Mouse (Mus musculus) lung, embryonic 16.5 days (tissue): ENCODE results near the gene Hlcs. TPM values are rescaled to one million over a fixed set of nuclear protein-coding genes. Genes with fewer than 3 reads are reported as not detected.

Source experiments
- ATAC-seq: fragments of 200-750 bp; cut with Nextera tagmentation; 2 replicates; pipeline ENCODE4 v1.8.0; 2017; ENCODE audit warnings: low read depth, mild to moderate bottlenecking, moderate library complexity
- H3K27ac ChIP-seq: fragments of 300-500 bp; sonication (generic); 2 replicates; pipeline ENCODE4 v1.5.1; 2014; ENCODE audit warnings: mild to moderate bottlenecking, control low read depth, low read length
- H3K27me3 ChIP-seq: fragments of 300-500 bp; sonication (generic); 2 replicates; pipeline ENCODE4 v1.6.1; 2014; ENCODE audit warnings: low read depth, low read length, mixed read lengths; ENCODE audit not compliant: control insufficient read depth, insufficient read depth
- H3K36me3 ChIP-seq: fragments of 300-500 bp; sonication (generic); 2 replicates; pipeline ENCODE4 v1.6.1; 2014; ENCODE audit warnings: low read length; ENCODE audit not compliant: control insufficient read depth, insufficient read depth
- H3K4me1 ChIP-seq: fragments of 300-500 bp; sonication (generic); replicated peaks from 2 replicates; pipeline ENCODE4 v1.6.1; 2014; ENCODE audit warnings: low read length, mixed read lengths; ENCODE audit not compliant: control insufficient read depth, insufficient read depth
- H3K4me2 ChIP-seq: fragments of 300-500 bp; sonication (generic); 2 replicates; pipeline ENCODE4 v1.6.1; 2014; ENCODE audit warnings: low read depth, low read length, control low read depth
- H3K4me3 ChIP-seq: fragments of 300-500 bp; sonication (generic); 2 replicates; pipeline ENCODE4 v1.5.1; 2014; ENCODE audit warnings: mild to moderate bottlenecking, low read length, control low read depth
- H3K9ac ChIP-seq: fragments of 300-500 bp; sonication (generic); 2 replicates; pipeline ENCODE4 v1.6.1; 2014; ENCODE audit warnings: low read length, control low read depth
- H3K9me3 ChIP-seq: fragments of 300-500 bp; sonication (generic); 2 replicates; pipeline ENCODE4 v1.6.1; 2016; ENCODE audit warnings: low read length; ENCODE audit not compliant: control insufficient read depth
- WGBS: fragments of 180-500 bp; shearing (Covaris S2); extraction: QIAGEN DNeasy Blood & Tissue Kit; methylation state at CpG from one replicate; pipeline ENCODE4 v1.1.7; 2014; 5-methylcytosine and 5-hydroxymethylcytosine counted together
- polyA plus RNA-seq: library from polyadenylated mRNA; unstranded; fragments of >200 nt; fragmentation: Nextera tagmentation; extraction: Ambion mirVana; gene quantifications from 2 replicates; pipeline ENCODE4 v1.2.1, GENCODE M21; 2015

The Hlcs gene
- polyA plus RNA-seq, 1 experiment from 2014 or later: 7.5 TPM

DNA sequence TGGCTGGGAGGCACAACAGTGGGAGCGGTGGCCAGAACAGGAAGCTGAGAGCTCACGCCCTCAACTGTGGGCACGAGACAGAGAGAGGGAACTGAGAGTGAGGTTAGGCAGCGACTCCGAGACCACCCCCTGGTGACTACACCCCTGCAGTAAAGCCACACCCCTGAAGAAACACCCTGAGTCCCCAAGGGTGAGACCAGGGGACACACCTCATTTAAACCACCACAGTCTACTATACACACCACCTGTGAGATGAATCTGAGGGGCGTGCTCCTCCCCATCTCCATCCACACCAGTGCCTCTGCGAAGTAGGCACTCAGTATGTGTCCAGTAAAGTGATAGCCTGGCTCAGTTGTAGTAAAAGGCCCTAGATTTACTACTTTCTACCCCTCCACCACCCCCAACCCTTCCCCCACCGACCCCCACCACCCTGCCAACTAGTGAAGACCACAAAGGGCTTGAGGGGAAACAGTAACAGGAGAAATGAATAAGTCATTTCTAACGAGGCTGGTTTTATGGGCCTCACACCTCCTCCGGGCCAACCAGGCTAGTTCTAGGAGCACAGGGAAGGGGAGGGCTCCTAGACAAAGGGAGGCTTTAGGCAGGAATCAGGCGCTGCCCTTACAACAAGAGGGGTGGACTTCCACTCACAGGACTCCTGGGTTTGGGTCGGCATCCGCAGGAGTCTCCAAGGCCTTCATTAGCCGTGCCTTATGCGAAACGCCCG, 67.2 kb downstream of the Hlcs start:
- no peak overlapping the region for H3K9ac ChIP-seq
- H3K36me3 ChIP-seq: no peaks in the 10 kb centered on the region
- no peak overlapping the region for H3K27ac ChIP-seq
- WGBS: 80% methylated on average over 17 of the region's 17 CpGs
- no peaks in the 10 kb centered on the region for H3K9me3 ChIP-seq
- H3K27me3 ChIP-seq: no peaks in the 10 kb centered on the region
- peaks cover 8% of the 10 kb centered on the region; the same call in 1 of the 2 replicates for H3K4me1 ChIP-seq
- no peak for ATAC-seq
- no peak overlapping the region for H3K4me3 ChIP-seq
- no peak overlapping the region for H3K4me2 ChIP-seq

DNA sequence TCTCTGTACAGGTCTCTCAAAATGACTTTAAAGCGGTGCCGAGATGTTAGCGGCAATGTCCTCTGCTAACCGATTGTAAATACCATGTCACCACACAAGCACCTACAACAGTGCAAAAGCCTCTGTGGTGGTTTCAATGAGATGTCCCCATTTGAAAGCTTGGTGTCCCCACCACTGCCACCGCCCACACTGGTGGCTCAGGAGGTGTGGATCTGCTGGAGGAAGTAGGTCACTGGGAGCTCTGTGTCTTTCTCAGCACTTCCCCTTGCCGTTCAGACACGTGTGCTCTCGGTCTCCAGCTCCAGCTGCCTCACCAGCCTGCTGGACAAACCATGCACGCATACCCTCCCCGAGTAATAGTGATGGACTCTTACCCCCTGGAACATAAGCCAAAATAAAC, 72.2 kb downstream of the Hlcs start:
- WGBS: 89% methylated on average over 10 of the region's 10 CpGs
- H3K4me2 ChIP-seq: no peak overlapping the region
- H3K27ac ChIP-seq: no peak overlapping the region
- no peaks in the 10 kb centered on the region for H3K9me3 ChIP-seq
- H3K27me3 ChIP-seq: no peaks in the 10 kb centered on the region
- no peak for ATAC-seq
- no peak overlapping the region for H3K9ac ChIP-seq
- no peak overlapping the region for H3K4me3 ChIP-seq
- no peaks in the 10 kb centered on the region for H3K4me1 ChIP-seq
- H3K36me3 ChIP-seq: no peaks in the 10 kb centered on the region

DNA sequence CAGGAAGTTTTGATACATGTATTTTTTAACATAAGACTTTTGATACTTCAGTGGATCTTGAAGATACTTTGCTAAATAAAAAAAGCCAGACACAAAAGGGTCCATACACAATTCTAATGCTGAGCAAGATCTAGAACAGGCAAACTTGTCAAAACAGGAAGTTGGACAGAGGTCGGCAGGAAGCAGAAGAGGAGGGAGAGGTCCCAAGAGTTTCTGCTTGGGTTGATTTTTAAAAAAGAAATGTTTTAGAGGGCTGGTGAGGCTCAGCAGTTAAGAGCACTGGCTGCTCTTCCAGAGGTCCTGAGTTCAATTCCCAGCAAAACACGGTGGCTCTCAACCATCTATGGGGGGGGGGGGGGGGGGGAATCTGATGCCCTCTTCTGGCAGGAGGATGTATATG, 73.2 kb downstream of the Hlcs start:
- no peaks in the 10 kb centered on the region for H3K27me3 ChIP-seq
- H3K9ac ChIP-seq: no peak overlapping the region
- H3K4me1 ChIP-seq: no peaks in the 10 kb centered on the region
- ATAC-seq: no peak
- 36% methylated on average over 2 of the region's 2 CpGs for WGBS
- no peak overlapping the region for H3K27ac ChIP-seq
- no peak overlapping the region for H3K4me2 ChIP-seq
- no peaks in the 10 kb centered on the region for H3K9me3 ChIP-seq
- H3K36me3 ChIP-seq: no peaks in the 10 kb centered on the region
- no peak overlapping the region for H3K4me3 ChIP-seq

DNA sequence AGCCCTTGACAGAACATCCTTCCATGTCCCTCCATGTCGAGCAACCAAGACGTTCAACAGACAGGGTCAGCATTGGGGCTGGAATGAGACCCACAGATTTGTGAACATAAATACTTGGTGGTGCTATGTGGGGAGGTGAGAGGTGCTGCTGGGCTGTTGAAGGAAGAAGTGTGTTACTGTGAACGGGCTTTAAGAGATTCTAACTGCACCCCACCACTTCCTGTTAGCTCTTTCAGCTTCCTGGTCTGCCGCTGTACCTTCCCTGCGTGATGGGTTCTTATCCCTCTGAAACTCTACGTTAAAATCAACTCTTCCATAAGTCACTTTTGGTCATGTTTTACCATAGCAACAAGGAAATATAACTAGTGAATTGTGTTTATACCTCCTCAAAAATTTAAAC, 73.8 kb downstream of the Hlcs start:
- H3K9me3 ChIP-seq: no peaks in the 10 kb centered on the region
- ATAC-seq: no peak
- H3K4me3 ChIP-seq: no peak overlapping the region
- WGBS: 61% methylated on average over 6 of the region's 6 CpGs
- H3K9ac ChIP-seq: no peak overlapping the region
- no peak overlapping the region for H3K27ac ChIP-seq
- H3K36me3 ChIP-seq: no peaks in the 10 kb centered on the region
- no peaks in the 10 kb centered on the region for H3K27me3 ChIP-seq
- no peak overlapping the region for H3K4me2 ChIP-seq
- no peaks in the 10 kb centered on the region for H3K4me1 ChIP-seq

DNA sequence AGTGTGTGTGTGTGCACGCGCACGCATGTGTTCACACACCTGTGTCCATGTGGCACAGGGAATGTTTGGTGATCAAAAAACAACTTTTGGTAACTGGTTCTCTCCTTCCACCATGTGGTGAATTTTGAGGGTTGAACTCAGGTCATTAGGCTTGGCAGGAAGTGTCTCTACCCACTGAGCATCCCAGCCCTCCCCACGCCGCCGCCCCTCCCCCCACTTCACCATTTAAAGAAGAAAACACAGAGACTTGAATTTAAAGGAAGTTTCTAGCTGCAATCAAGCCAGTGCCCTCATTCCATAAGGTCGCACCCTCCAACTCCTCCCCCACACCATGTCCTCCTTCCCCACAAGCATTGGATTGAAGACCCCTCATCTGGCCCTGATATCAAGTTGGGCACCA, 74.2 kb downstream of the Hlcs start:
- H3K4me2 ChIP-seq: no peak overlapping the region
- no peak overlapping the region for H3K27ac ChIP-seq
- no peaks in the 10 kb centered on the region for H3K27me3 ChIP-seq
- no peaks in the 10 kb centered on the region for H3K4me1 ChIP-seq
- no peaks in the 10 kb centered on the region for H3K9me3 ChIP-seq
- H3K4me3 ChIP-seq: no peak overlapping the region
- no peaks in the 10 kb centered on the region for H3K36me3 ChIP-seq
- no peak overlapping the region for H3K9ac ChIP-seq
- no peak for ATAC-seq
- WGBS: 94% methylated on average over 7 of the region's 7 CpGs

DNA sequence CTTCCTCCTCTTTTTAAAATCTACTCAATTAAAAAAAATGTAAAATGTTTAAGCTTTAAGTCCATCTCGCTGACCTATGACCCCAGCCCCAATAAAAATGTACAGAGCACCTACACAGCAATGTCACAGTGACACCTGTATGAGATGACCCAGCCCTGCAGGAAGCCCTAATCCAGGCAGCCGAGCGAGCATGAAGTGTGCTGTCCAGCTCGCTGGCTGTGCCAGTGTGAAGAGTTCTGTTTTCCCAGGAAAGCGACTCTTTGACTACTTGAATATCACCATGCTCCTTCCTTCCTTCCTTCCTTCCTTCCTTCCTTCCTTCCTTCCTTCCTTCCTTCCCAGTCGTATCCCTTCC, 76.3 kb downstream of the Hlcs start:
- Histone ChIP-seq H3K4me1 (no peaks in the 10 kb centered on the region), H3K36me3 (no peaks in the 10 kb centered on the region), H3K9ac (no peak overlapping the region), H3K9me3 (0 out of 2 replicates have a peak, but pooled peaks cover 3% of the 10 kb centered on the region), H3K27me3 (no peaks in the 10 kb centered on the region), H3K4me3 (no peak overlapping the region), H3K27ac (no peak overlapping the region), H3K4me2 (no peak overlapping the region)
- no peak for ATAC-seq
- 66% methylated on average over 6 of the region's 6 CpGs for WGBS

DNA sequence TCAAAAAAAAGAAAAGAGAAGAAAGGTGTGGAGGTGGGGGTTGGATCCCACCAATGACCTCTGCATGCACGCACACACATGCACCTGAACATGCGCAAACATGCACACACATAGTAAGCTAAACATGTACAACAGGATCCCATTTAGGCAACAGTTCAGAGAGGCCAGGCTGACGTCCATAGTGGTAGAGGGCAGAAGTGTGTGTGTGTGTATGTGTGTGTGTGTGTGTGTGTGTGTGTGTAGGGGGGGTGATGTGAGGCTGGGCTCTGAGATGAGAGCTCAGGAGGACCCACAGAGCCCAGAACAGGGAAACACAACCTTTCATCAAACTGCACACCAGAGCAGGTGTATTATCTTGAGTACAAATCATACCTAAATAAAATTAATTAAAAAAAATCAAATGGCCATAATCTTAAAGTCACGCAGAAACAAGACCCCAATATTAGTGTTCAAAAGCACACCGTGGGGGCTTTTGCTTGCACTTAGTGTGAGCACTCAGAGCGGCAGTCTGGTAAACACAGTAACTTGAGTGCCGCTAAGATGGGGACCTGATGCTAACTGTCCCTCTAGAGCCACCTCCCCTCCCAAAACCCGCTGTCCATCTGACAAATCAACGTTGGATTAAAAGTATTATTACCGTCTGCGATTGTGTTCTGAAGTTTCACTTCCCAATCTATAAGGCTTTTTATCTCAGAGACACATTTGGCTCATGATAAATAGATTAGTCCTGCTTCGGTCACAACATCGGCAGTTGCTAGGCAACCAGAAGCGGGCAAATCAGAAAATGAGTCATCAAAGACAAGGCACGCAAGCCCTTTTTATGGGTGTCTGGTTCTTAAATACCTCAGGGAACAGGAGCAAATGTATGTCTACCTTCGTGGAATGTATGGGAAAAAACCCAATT, 76.9 kb downstream of the Hlcs start:
- ATAC-seq: no peak
- Histone ChIP-seq H3K9ac (no peak overlapping the region), H3K4me2 (no peak overlapping the region), H3K27ac (no peak overlapping the region), H3K36me3 (no peaks in the 10 kb centered on the region), H3K4me3 (no peak overlapping the region), H3K9me3 (0 out of 2 replicates have a peak, but pooled peaks cover 3% of the 10 kb centered on the region), H3K4me1 (no peaks in the 10 kb centered on the region), H3K27me3 (no peaks in the 10 kb centered on the region)
- 52% methylated on average over 16 of the region's 16 CpGs for WGBS

DNA sequence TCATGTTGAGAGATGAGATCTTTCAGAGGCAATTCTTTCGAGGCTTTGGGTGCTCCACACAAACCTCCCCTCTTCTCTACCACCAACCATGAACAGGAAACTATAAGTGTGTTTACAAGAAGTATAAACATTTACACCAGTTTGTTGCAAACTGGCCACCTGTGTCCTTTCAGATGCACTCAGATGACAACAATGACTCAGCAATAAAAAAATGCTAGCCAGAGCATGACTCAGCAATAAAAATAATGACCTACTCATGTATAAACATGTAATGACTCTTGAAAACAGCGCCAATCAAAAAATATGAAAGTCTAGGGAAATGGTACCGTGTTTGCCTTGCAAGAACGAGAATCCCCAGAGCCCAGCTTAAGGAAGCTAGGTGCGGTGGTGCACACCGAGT, 77.7 kb downstream of the Hlcs start:
- ATAC-seq: no peak
- 85% methylated on average over 6 of the region's 6 CpGs for WGBS
- Histone ChIP-seq H3K27me3 (no peaks in the 10 kb centered on the region), H3K4me3 (no peak overlapping the region), H3K9me3 (0 out of 2 replicates have a peak, but pooled peaks cover 3% of the 10 kb centered on the region), H3K9ac (no peak overlapping the region), H3K27ac (no peak overlapping the region), H3K4me1 (no peaks in the 10 kb centered on the region), H3K4me2 (no peak overlapping the region), H3K36me3 (no peaks in the 10 kb centered on the region)

DNA sequence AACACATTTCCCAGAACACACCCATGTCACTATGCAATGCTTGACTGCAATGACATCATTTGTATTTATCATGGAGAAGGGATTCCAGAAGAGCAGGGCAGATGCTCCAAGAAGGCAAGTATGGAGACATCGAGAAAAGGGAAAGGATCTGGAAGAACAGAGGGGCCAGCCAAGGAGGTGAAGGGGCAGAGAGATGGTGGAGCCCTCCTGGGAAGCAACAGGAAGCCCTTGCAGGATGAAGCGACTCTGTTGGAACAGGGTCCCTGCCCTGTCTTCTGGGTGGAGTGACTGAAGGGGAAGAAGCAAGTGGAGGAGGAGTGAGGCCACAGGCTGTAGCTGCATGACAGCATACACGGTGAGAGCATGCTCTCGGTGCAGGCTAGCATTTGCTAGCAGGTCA, 79.2 kb downstream of the Hlcs start:
- WGBS: 46% methylated on average over 4 of the region's 4 CpGs
- Histone ChIP-seq H3K9ac (no peak overlapping the region), H3K4me3 (no peak overlapping the region), H3K36me3 (no peaks in the 10 kb centered on the region), H3K9me3 (0 out of 2 replicates have a peak, but pooled peaks cover 3% of the 10 kb centered on the region), H3K27ac (no peak overlapping the region), H3K4me2 (no peak overlapping the region), H3K4me1 (no peaks in the 10 kb centered on the region), H3K27me3 (no peaks in the 10 kb centered on the region)
- ATAC-seq: no peak
